Mouse (Mus musculus): ENCODE data around the gene Cdc42se2.

- TF ChIP-seq EP300 (IDR thresholded peaks at IDR 0.05) (no peak), CTCF (IDR thresholded peaks at IDR 0.05) (no peak)
These were observed 24.8 kb upstream of the Cdc42se2 start for GRCm38 (mm10) chr11:54812314-54812713.
